Mouse (Mus musculus) heart, embryonic 11.5 days (tissue): ENCODE results near the gene AU021092. TPM values are rescaled to one million over a fixed set of nuclear protein-coding genes. Genes with fewer than 3 reads are reported as not detected.

Experiments
- ATAC-seq: fragments of 200-750 bp; cut with Nextera tagmentation; replicated peaks from 2 replicates; pipeline ENCODE4 v1.8.0; 2017; ENCODE audit warnings: moderate library complexity; ENCODE audit not compliant: insufficient number of reproducible peaks, low FRiP score, low TSS enrichment
- H3K27ac ChIP-seq: fragments of 300-500 bp; sonication (generic); 2 replicates; pipeline ENCODE4 v1.5.1; 2014; ENCODE audit warnings: mild to moderate bottlenecking, low read depth, low read length
- H3K27me3 ChIP-seq: fragments of 300-500 bp; sonication (generic); 2 replicates; pipeline ENCODE4 v1.6.1; 2014; ENCODE audit warnings: mild to moderate bottlenecking, low read length, mixed read lengths; ENCODE audit not compliant: control insufficient read depth, insufficient read depth
- H3K36me3 ChIP-seq: fragments of 300-500 bp; sonication (generic); 2 replicates; pipeline ENCODE4 v1.6.1; 2014; ENCODE audit warnings: mild to moderate bottlenecking, low read length, moderate library complexity, mixed read lengths; ENCODE audit not compliant: control insufficient read depth, insufficient read depth
- H3K4me1 ChIP-seq: fragments of 300-500 bp; sonication (generic); 2 replicates; pipeline ENCODE4 v1.6.1; 2014; ENCODE audit warnings: low read length; ENCODE audit not compliant: control insufficient read depth, insufficient read depth
- H3K4me2 ChIP-seq: fragments of 300-500 bp; sonication (generic); 2 replicates; pipeline ENCODE4 v1.6.1; 2014; ENCODE audit warnings: mild to moderate bottlenecking, moderate library complexity
- H3K4me3 ChIP-seq: fragments of 300-500 bp; sonication (generic); 2 replicates; pipeline ENCODE4 v1.5.1; 2014; ENCODE audit warnings: low read depth, low read length
- H3K9ac ChIP-seq: fragments of 300-500 bp; sonication (generic); 2 replicates; pipeline ENCODE4 v1.6.1; 2014; ENCODE audit warnings: mild to moderate bottlenecking, low read depth, low read length, moderate library complexity
- H3K9me3 ChIP-seq: fragments of 300-500 bp; sonication (generic); replicated peaks from 2 replicates; pipeline ENCODE4 v1.6.1; 2016; ENCODE audit warnings: low read length; ENCODE audit not compliant: control insufficient read depth
- WGBS: fragments of 180-500 bp; shearing (Covaris S2); extraction: QIAGEN DNeasy Blood & Tissue Kit; methylation state at CpG from one replicate; pipeline ENCODE4 v1.1.7; 2014; ENCODE audit not compliant: insufficient replicate concordance; 5-methylcytosine and 5-hydroxymethylcytosine counted together
- polyA plus RNA-seq: library from polyadenylated mRNA; unstranded; fragments of >200 nt; fragmentation: Nextera tagmentation; extraction: Ambion mirVana; gene quantifications from 2 replicates; pipeline ENCODE4 v1.2.1, GENCODE M21; 2014

The AU021092 gene
- polyA plus RNA-seq, 1 experiment from 2014 or later, result 0.83 TPM

DNA sequence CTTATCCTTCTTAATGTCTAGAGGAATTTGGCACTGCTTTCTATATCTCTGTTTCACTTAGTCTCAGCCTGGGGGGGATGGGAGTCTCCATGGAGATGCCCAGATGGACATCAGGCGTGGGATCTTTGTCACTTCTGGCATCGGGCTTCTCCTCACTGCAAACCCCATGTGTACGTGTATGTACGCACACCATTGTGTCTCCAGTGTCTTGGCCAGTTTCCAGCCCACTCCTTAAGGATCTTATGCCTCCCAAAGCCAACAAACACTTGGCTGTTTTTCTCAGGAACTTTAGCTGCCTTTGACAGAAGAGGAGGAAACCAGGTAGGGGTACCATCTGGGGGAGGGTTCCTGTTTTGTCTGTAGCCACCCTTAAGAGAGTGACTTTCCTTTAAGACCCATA is 696 bp downstream of the AU021092 start:
- peaks cover 3% of the 10 kb centered on the region; the same call in 1 of the 2 replicates for H3K4me1 ChIP-seq
- no peak overlapping the region for H3K9ac ChIP-seq
- no peaks in the 10 kb centered on the region for H3K36me3 ChIP-seq
- H3K4me2 ChIP-seq, result no peak overlapping the region
- H3K27me3 ChIP-seq, result no peaks in the 10 kb centered on the region
- no peak overlapping the region for H3K4me3 ChIP-seq
- 53% methylated on average over 4 of the region's 4 CpGs for whole genome bisulfite sequencing
- H3K27ac ChIP-seq, result no peak overlapping the region
- H3K9me3 ChIP-seq, result no peaks in the 10 kb centered on the region
- ATAC-seq, result no peak

DNA sequence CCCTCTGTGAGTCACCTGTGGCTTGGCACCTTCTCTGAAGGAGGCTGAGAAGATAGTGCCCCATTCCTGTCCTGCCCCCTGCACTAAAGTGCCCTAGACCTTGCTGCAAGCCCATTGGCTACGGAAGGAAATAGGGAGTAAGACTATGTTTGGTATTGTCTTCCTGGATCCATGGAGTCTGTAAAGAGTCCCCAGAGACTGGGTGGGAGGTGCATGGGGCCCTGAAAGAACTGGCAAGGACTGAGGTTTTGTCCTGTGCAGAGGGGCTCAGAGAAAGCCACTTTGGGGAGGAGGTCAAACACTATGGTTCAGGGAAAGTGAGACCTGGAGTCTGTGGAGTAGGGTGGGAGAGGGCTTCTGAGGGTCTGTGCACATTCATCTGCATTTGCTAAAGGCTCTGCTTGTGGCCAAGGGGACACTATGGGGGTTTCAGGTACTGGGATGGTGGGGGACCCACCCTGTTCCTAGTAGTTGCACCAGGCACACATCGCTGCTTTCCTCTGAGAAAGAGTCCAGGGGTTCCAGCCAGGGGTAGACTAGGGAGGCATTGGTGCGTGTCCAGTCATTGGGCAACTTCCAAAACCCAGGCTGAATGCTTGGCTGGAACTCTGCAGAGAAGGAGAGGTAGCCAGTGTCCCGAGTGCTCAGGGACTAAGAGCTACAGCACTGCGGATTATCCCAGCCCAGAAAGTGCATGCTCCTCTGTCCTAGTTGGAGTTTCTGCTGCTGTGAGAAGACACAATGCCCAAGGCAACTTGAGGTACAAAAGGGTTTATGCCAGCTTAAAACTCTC is 4.6 kb downstream of the AU021092 start:
- Histone ChIP-seq H3K4me2 (no peak overlapping the region), H3K4me3 (no peak overlapping the region)
- WGBS, result 60% methylated on average over 5 of the region's 5 CpGs

DNA sequence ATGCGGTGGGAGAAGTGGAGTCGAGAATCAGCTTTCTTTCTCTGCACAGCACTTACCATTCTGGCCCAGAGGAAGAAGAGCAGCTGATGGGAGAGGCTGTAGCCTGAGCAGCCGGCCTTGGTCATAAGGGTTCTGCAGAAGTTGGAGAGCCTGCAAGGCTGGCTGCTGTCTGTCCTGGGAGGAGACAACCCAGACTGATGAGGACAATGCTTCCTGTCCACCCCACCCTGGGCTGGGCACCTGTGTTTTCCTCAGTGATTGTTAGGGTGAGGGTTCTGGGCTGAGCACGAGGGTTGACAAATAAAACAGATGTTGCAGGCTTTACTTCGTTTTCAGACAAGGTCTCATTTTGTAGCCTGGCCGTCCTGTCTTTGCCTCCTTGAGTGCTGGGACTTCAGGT is 5.4 kb downstream of the AU021092 start:
- Histone ChIP-seq H3K27ac (no peak overlapping the region), H3K4me1 (peaks cover 3% of the 10 kb centered on the region; the same call in 1 of the 2 replicates), H3K9ac (no peak overlapping the region), H3K4me2 (no peak overlapping the region), H3K27me3 (no peaks in the 10 kb centered on the region), H3K36me3 (no peaks in the 10 kb centered on the region), H3K9me3 (no peaks in the 10 kb centered on the region), H3K4me3 (no peak overlapping the region)
- 54% methylated on average over 6 of the region's 6 CpGs for WGBS
- no peak for ATAC-seq

More for the DNA sequence above, 4.6 kb downstream of the AU021092 start:
- no peak overlapping the region for H3K9ac ChIP-seq
- no peaks in the 10 kb centered on the region for H3K27me3 ChIP-seq
- H3K27ac ChIP-seq, result no peak overlapping the region
- ATAC-seq, result no peak
- H3K4me1 ChIP-seq, result peaks cover 3% of the 10 kb centered on the region; the same call in 1 of the 2 replicates
- H3K9me3 ChIP-seq, result no peaks in the 10 kb centered on the region
- H3K36me3 ChIP-seq, result no peaks in the 10 kb centered on the region

DNA sequence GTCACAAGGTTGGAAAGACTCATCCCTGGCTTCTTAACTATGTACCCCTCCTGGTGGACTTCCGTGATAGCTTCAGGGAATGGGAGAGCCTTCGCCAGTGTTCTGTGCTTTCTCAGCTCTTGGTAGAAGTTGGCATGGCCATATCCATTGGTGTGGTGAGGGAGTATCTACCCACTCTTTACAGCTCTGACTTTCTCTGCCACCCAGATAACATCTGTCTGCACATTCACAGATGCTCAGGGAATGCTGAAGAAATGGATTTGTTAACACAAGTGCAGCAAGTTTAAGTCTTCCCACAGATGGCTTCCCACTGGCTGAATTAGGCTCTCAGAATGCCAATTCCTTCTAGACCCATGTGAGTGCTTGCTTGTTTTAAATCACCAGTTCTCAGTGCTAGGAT is 8.0 kb downstream of the AU021092 start:
- WGBS, result 76% methylated on average over 2 of the region's 2 CpGs
- ATAC-seq, result no peak
- Histone ChIP-seq H3K9me3 (no peaks in the 10 kb centered on the region), H3K4me2 (no peak overlapping the region), H3K36me3 (no peaks in the 10 kb centered on the region), H3K27me3 (no peaks in the 10 kb centered on the region), H3K9ac (no peak overlapping the region), H3K27ac (no peak overlapping the region), H3K4me1 (peaks cover 3% of the 10 kb centered on the region; the same call in 1 of the 2 replicates), H3K4me3 (no peak overlapping the region)

DNA sequence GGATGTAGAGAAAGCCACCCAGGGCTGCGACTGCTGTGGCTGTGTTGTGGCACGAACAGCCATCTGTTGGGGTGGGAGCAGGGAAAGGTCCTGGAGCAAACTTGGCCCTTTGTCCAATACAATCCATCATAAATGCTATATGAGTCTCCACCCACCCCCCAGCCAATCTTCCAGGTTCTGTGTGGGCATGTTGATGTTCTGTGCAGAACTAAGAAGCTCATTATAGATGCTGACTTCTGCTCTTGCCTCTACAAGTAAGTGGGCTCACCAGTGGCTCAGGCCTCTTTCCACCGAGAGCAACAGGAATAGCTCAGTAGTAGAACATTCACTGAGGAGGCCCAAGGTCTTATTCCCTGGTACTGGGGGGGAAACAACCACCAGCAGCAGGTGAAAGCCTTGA is 9.9 kb downstream of the AU021092 start:
- H3K9me3 ChIP-seq, result no peaks in the 10 kb centered on the region
- H3K9ac ChIP-seq, result no peak overlapping the region
- WGBS, result 78% methylated on average over 3 of the region's 3 CpGs
- ATAC-seq, result no peak
- no peaks in the 10 kb centered on the region for H3K27me3 ChIP-seq
- no peak overlapping the region for H3K27ac ChIP-seq
- H3K4me2 ChIP-seq, result no peak overlapping the region
- no peak overlapping the region for H3K4me3 ChIP-seq
- H3K4me1 ChIP-seq, result peaks cover under 1% of the 10 kb centered on the region; the same call in 1 of the 2 replicates
- no peaks in the 10 kb centered on the region for H3K36me3 ChIP-seq

DNA sequence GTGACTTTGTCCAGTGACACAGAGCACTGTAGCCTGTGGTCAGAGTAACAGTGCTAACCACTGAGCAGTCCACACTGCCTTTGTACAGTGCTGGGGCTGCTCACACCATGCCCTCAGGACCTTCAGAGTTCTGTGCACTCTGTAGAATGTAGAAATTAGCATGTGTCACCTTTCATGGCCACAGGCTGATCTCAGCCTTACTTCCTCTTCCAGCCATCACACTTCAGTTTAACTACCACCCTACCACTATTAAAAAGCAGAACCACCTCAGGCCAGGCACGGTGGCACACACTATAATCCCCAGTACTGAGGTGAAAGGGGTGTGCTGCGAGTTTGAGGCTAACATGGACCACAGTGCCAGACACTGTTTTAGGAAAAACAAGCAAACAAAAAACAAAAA is 11.7 kb downstream of the AU021092 start:
- no peak for ATAC-seq
- H3K4me3 ChIP-seq, result no peak overlapping the region
- H3K4me2 ChIP-seq, result no peak overlapping the region
- WGBS, result 68% methylated on average over 2 of the region's 2 CpGs
- no peaks in the 10 kb centered on the region for H3K9me3 ChIP-seq
- H3K4me1 ChIP-seq, result no peaks in the 10 kb centered on the region
- H3K27me3 ChIP-seq, result no peaks in the 10 kb centered on the region
- no peaks in the 10 kb centered on the region for H3K36me3 ChIP-seq
- H3K27ac ChIP-seq, result no peak overlapping the region
- no peak overlapping the region for H3K9ac ChIP-seq

DNA sequence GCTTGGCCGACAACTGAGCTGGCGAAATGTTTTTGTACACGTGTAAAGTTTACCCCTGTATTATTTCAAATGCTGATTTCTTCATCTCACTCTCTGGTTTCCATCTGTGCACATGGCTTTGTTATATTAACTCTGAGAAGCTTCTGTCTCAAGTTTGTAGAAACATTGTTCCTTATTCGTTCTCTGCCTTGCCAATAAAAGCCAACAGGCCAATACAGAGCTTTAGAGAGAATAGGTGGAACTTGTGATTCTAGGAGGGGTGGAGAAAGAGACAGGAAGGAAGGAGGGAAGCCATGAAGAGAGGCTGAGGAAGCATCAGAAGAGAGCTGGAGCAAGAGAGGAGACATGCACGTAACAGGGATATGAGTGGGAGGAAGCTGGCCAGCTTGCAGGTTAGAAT is 16.0 kb downstream of the AU021092 start:
- Histone ChIP-seq H3K4me1 (peaks cover 7% of the 10 kb centered on the region; the same call in 1 of the 2 replicates), H3K9me3 (no peaks in the 10 kb centered on the region), H3K36me3 (no peaks in the 10 kb centered on the region), H3K27me3 (no peaks in the 10 kb centered on the region), H3K4me3 (no peak overlapping the region), H3K4me2 (no peak overlapping the region), H3K9ac (0 out of 2 replicates have a peak overlapping the region, but pooled peaks have one; percentile 22), H3K27ac (no peak overlapping the region)
- ATAC-seq, result no peak
- 59% methylated on average over 5 of the region's 5 CpGs for WGBS

DNA sequence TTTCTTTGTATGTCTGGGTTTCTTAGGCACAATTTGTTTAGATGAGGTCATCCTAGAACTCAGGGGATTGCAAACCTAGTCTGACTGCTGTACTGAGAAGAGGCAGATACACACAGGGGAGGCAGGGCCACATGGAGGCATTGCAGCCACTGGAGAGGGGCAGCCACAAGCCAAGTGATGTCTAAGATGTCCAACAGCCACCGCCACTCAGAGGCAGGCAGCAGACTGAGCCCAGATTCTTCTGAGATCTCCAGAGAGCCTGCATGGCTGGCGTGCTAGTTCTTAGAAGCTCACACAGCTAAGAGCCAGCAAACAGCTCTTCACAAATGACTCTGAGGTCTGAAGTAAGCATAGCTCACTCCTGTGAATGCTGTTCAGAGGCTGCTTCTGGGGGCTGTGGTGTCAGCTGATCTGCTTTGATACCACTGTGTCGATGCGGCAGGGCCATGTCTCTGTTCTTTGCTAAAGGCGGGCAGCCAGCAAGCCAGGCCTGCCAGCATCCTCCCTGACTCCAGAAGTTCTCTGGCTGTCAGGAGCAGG is 16.6 kb downstream of the AU021092 start:
- Histone ChIP-seq H3K27ac (no peak overlapping the region), H3K36me3 (no peaks in the 10 kb centered on the region), H3K4me2 (no peak overlapping the region), H3K9me3 (no peaks in the 10 kb centered on the region), H3K4me3 (no peak overlapping the region), H3K27me3 (no peaks in the 10 kb centered on the region), H3K4me1 (peaks cover 7% of the 10 kb centered on the region; the same call in 1 of the 2 replicates), H3K9ac (no peak overlapping the region)
- 66% methylated on average over 5 of the region's 5 CpGs for WGBS
- ATAC-seq, result no peak
